Mouse (Mus musculus) cerebellum, adult 11-12 months (tissue): ENCODE measurements around the gene Nhsl2.

Experiments used
- DNase-seq: peaks from one replicate; pipeline ENCODE4 v3.0.0; 2022

Gene Nhsl2

GRCm38 (mm10) chrX:101907301-101907700, 58.1 kb downstream of the Nhsl2 start:
- DNase-seq = no peak

GRCm38 (mm10) chrX:101929131-101929530, 79.9 kb downstream of the Nhsl2 start:
- DNase-seq = peak; percentile 27

- DNase-seq = peak; percentile 68
Observed at GRCm38 (mm10) chrX:101930301-101930700, 81.1 kb downstream of the Nhsl2 start.

- no peak for DNase-seq
Observed at GRCm38 (mm10) chrX:101931016-101931415, 81.8 kb downstream of the Nhsl2 start.

GRCm38 (mm10) chrX:101932244-101932643, 83.1 kb downstream of the Nhsl2 start:
- peak; percentile 87 for DNase-seq

GRCm38 (mm10) chrX:101933346-101933745, 84.2 kb downstream of the Nhsl2 start:
- peak; percentile 54 for DNase-seq

- peak; percentile 40 for DNase-seq
Observed at GRCm38 (mm10) chrX:101935291-101935840, 86.2 kb downstream of the Nhsl2 start.

- peak; percentile 46 for DNase-seq
Observed at GRCm38 (mm10) chrX:101939486-101939885, 90.3 kb downstream of the Nhsl2 start.

GRCm38 (mm10) chrX:101942461-101942896, 93.3 kb downstream of the Nhsl2 start:
- DNase-seq = peak; percentile 87

- no peak for DNase-seq
Observed at GRCm38 (mm10) chrX:101943743-101944142, 94.6 kb downstream of the Nhsl2 start.

GRCm38 (mm10) chrX:101944761-101945330, 95.7 kb downstream of the Nhsl2 start:
- DNase-seq = no peak

GRCm38 (mm10) chrX:101952436-101952835, 103.3 kb downstream of the Nhsl2 start:
- no peak for DNase-seq

- DNase-seq = no peak
Observed at GRCm38 (mm10) chrX:101953256-101953655, 104.1 kb downstream of the Nhsl2 start.

- peak; percentile 83 for DNase-seq
Observed at GRCm38 (mm10) chrX:101953787-101954491, 104.8 kb downstream of the Nhsl2 start.

- DNase-seq = no peak
Observed at GRCm38 (mm10) chrX:101954492-101954851, 105.3 kb downstream of the Nhsl2 start.

- DNase-seq = no peak
Observed at GRCm38 (mm10) chrX:101961848-101962247, 112.7 kb downstream of the Nhsl2 start.

GRCm38 (mm10) chrX:101963711-101964110, 114.5 kb downstream of the Nhsl2 start:
- DNase-seq = no peak

GRCm38 (mm10) chrX:101973028-101973427, 123.8 kb downstream of the Nhsl2 start:
- no peak for DNase-seq

- no peak for DNase-seq
Observed at GRCm38 (mm10) chrX:101976931-101977330, 127.7 kb downstream of the Nhsl2 start.

GRCm38 (mm10) chrX:101978861-101979260, 129.7 kb downstream of the Nhsl2 start:
- DNase-seq = no peak

- DNase-seq = no peak
Observed at GRCm38 (mm10) chrX:101979267-101979666, 130.1 kb downstream of the Nhsl2 start.

GRCm38 (mm10) chrX:101980586-101980985, 131.4 kb downstream of the Nhsl2 start:
- peak; percentile 62 for DNase-seq

- no peak for DNase-seq
Observed at GRCm38 (mm10) chrX:101981450-101981849, 132.3 kb downstream of the Nhsl2 start.

GRCm38 (mm10) chrX:101983638-101984037, 134.5 kb downstream of the Nhsl2 start:
- DNase-seq = no peak
